Mouse (Mus musculus) cortical plate, adult 2 months (tissue): ENCODE data around the gene Olfr352.

ENCODE experiments used
- CTCF ChIP-seq: fragments of 200-500 bp; IDR thresholded peaks from 2 replicates; pipeline ENCODE4 v1.5.1; 2011; ENCODE audit warnings: mild to moderate bottlenecking, control low read depth, low read length; ENCODE audit not compliant: insufficient read depth; ENCODE audit errors: extremely low read depth
- POLR2A ChIP-seq: fragments of 200-500 bp; IDR thresholded peaks from 2 replicates; pipeline ENCODE4 v1.6.1; 2011; ENCODE audit warnings: mild to moderate bottlenecking, low read length, control low read depth; ENCODE audit not compliant: insufficient read depth; ENCODE audit errors: extremely low read depth

DNA sequence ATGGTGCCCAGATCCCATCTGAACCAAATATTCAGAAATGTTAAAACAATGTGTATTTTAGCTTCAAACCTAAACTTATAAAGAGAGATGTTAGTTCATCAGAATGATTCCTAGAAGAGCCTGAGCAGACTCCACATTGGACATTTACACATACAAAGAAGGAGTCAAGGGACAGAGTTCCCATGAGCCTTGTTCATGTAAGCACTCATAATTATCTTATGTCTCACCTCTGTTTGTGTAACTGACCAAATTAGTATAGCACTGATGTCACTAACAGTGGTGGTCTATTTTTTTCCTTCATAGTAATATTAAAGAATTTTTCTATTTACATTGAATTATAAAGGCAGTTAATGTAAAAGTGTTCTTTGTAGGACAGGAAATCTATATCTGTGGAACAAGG, 24.6 kb downstream of the Olfr352 start, which contains the start of gene Olfr353:
- no peak for TF ChIP-seq CTCF
- TF ChIP-seq POLR2A: no peak
